In genomic region chr5:119156638-119157037, GRCm38 (mm10) we compare ENCODE assay signal across 30 mouse cellular contexts.
DNase-seq lines count a peak whose midpoint lies in the region; ATAC-seq lines count a peak whose summit lies in the region.
"Had no signal": no experiment of that assay in that cellular context is flagged by ENCODE, and none has a peak within 500 bp of the region (broad histone marks: within the 10 kb centered on the region; RNA-seq: fewer than 3 reads in every experiment).

No protein-coding gene starts in this region.

- H3K9ac ChIP-seq in lung, embryonic 16.5 days (ENCODE audit: low read length): no peak overlapping the region
- H3K9ac ChIP-seq: forebrain, embryonic 13.5 days; hindbrain, embryonic 14.5 days; liver, embryonic 13.5 days had no signal

- H3K4me3 ChIP-seq in lung, embryonic 16.5 days (ENCODE audit: low read length): no peak overlapping the region
- H3K4me3 ChIP-seq: forebrain, embryonic 13.5 days; left cerebral cortex, adult 2 months; liver, embryonic 13.5 days had no signal

- peak; percentile 65; the same call in 1 of the 2 replicates for ATAC-seq in lung, embryonic 16.5 days (ENCODE audit: low read depth)
- ATAC-seq: activated CD4-positive, CD25-positive, alpha-beta regulatory T cell, adult 4 months; forebrain, embryonic 13.5 days; inflammation-experienced regulatory T-cells, adult 6 months; midbrain, embryonic 16.5 days had no signal

- H3K27ac ChIP-seq in lung, embryonic 16.5 days (ENCODE audit: low read length): no peak overlapping the region
- H3K27ac ChIP-seq: forebrain, embryonic 13.5 days; hindbrain, embryonic 14.5 days; kidney, postnatal 0 days; left cerebral cortex, adult 2 months; liver, embryonic 13.5 days; stomach, postnatal 0 days had no signal

- 60% methylated on average over 6 of the region's 6 CpGs for WGBS in lung, embryonic 16.5 days

- DNase-seq in adrenal gland, adult 2 months: peak; percentile 32
- DNase-seq in adrenal gland, postnatal 25 days: no peak
- no peak for DNase-seq in lung, postnatal 14 days
- DNase-seq in adipocyte (ENCODE audit: low spot score): peak; percentile 87
- DNase-seq in gonadal fat pad, adult 2 months (ENCODE audit: low read depth): peak; percentile 92
- no peak for DNase-seq in urinary bladder, adult 18-20 months (ENCODE audit: low spot score in 2 of 2)
- DNase-seq in cerebellum, postnatal 4 days (ENCODE audit: low spot score in 2 of 2): no peak
- DNase-seq: adrenal gland, postnatal 14 days; cerebellum, adult 11-12 months; cerebellum, postnatal 10 days; gastrocnemius, postnatal 36 days; heart, postnatal 4 days; kidney, adult 18-20 months; left cerebral cortex, postnatal 4 days; liver, embryonic 13.5 days; lung, postnatal 4 days; right cerebral cortex, adult 18-20 months; thymus, adult 2 months; thymus, postnatal 4 days had no signal

- H3K9me3 ChIP-seq in lung, embryonic 16.5 days (ENCODE audit: control insufficient read depth, low read length): no peaks in the 10 kb centered on the region; the same call in 1 of the 2 replicates

- no peaks in the 10 kb centered on the region for H3K36me3 ChIP-seq in lung, embryonic 16.5 days (ENCODE audit: control insufficient read depth, insufficient read depth, low read length)
- H3K36me3 ChIP-seq: G1E; liver, embryonic 13.5 days had no signal

- no peaks in the 10 kb centered on the region for H3K27me3 ChIP-seq in lung, embryonic 16.5 days (ENCODE audit: control insufficient read depth, insufficient read depth, low read depth, low read length)
- H3K27me3 ChIP-seq: CH12.LX; liver, embryonic 13.5 days had no signal

- H3K4me2 ChIP-seq in lung, embryonic 16.5 days (ENCODE audit: low read depth, low read length): no peak overlapping the region
- H3K4me2 ChIP-seq: forebrain, embryonic 13.5 days; hindbrain, embryonic 14.5 days; liver, embryonic 13.5 days had no signal

- H3K4me1 ChIP-seq in lung, embryonic 16.5 days (replicated peaks; ENCODE audit: control insufficient read depth, insufficient read depth, low read length): no peaks in the 10 kb centered on the region
- H3K4me1 ChIP-seq: forebrain, embryonic 13.5 days; liver, embryonic 13.5 days had no signal

Comparison
In these comparisons a context has a peak if more than half of its experiments do, and no peak if none do; other contexts are left out.
1. DNase-seq: peak in adrenal gland, adult 2 months (single experiment), adipocyte (single experiment) and gonadal fat pad, adult 2 months (single experiment); none in adrenal gland, postnatal 25 days (single experiment), lung, postnatal 14 days (single experiment), urinary bladder, adult 18-20 months (0 of 2) and cerebellum, postnatal 4 days (0 of 2).